Comparison of ENCODE assay signal across 8 mouse cellular contexts in genomic region chr13:114388211-114388965, GRCm38 (mm10). TPM values are rescaled to one million over a fixed set of nuclear protein-coding genes. Genes with fewer than 3 reads are reported as not detected.
DNase-seq lines count a peak whose midpoint lies in the region; ATAC-seq and TF ChIP-seq lines count a peak whose summit lies in the region.

TSS of gene Ndufs4 (minus strand) at chr13:114388258.

- no peak for TF ChIP-seq POLR2A in olfactory bulb, adult 2 months (IDR thresholded peaks at IDR 0.05; ENCODE audit: insufficient read depth, low read depth, low read length)

- 0 out of 2 replicates have a peak, but pooled peaks cover 3% of the 10 kb centered on the region for H3K27me3 ChIP-seq in erythroblast, embryonic 14.5 days (ENCODE audit: control insufficient read depth)
- no peaks in the 10 kb centered on the region for H3K27me3 ChIP-seq in limb, embryonic 12.5 days

- peak within 1 kb of the TSS; percentile 82 for H3K9ac ChIP-seq in limb, embryonic 12.5 days (replicated peaks)

- WGBS in limb, embryonic 12.5 days = 35% methylated on average over 13 of the region's 13 CpGs
- 41% methylated on average over 13 of the region's 13 CpGs for WGBS in olfactory bulb, adult 2 months

- no peaks in the 10 kb centered on the region for H3K36me3 ChIP-seq in erythroblast, embryonic 14.5 days (ENCODE audit: control insufficient read depth)
- H3K36me3 ChIP-seq in limb, embryonic 12.5 days = no peaks in the 10 kb centered on the region

- peaks cover 22% of the 10 kb centered on the region for H3K4me1 ChIP-seq in erythroblast, embryonic 14.5 days (ENCODE audit: control insufficient read depth)
- H3K4me1 ChIP-seq in limb, embryonic 12.5 days (replicated peaks) = peaks cover 8% of the 10 kb centered on the region
- 0 out of 2 replicates have a peak, but pooled peaks cover 2% of the 10 kb centered on the region for H3K4me1 ChIP-seq in olfactory bulb, adult 2 months (ENCODE audit: control insufficient read depth, insufficient read depth, low read length)

- peak; percentile 5 for DNase-seq in kidney, adult 18-20 months
- DNase-seq in kidney, adult 9 months = no peak
- DNase-seq in heart, postnatal 25 days (ENCODE audit: low spot score) = no peak
- DNase-seq in yolk sac, embryonic 10.5 days (ENCODE audit: low spot score) = no peak

- peak within 1 kb of the TSS; percentile 78 for H3K4me2 ChIP-seq in limb, embryonic 12.5 days

- peak within 1 kb of the TSS; percentile 85 for H3K27ac ChIP-seq in limb, embryonic 12.5 days
- peak within 1 kb of the TSS; percentile 93 for H3K27ac ChIP-seq in olfactory bulb, adult 2 months (ENCODE audit: insufficient read depth, low read depth, low read length)

- H3K9me3 ChIP-seq in erythroblast, embryonic 14.5 days (ENCODE audit: control insufficient read depth, low read length) = no peaks in the 10 kb centered on the region
- H3K9me3 ChIP-seq in limb, embryonic 12.5 days = no peaks in the 10 kb centered on the region

- TF ChIP-seq CTCF in olfactory bulb, adult 2 months (IDR thresholded peaks at IDR 0.05; ENCODE audit: insufficient read depth, low read depth, low read length) = no peak

- ATAC-seq in CD4-positive, CD25-positive, alpha-beta regulatory T cell, adult 4 months = peak; percentile 15
- 0 out of 2 replicates have a peak, but pooled peaks have one; percentile 18 for ATAC-seq in limb, embryonic 12.5 days (ENCODE audit: insufficient number of reproducible peaks, insufficient read depth, low FRiP score, low TSS enrichment, low read depth)

- peak within 1 kb of the TSS; percentile 96 for H3K4me3 ChIP-seq in erythroblast, embryonic 14.5 days (replicated peaks)
- peak within 1 kb of the TSS; percentile 77 for H3K4me3 ChIP-seq in limb, embryonic 12.5 days (replicated peaks)
- H3K4me3 ChIP-seq in olfactory bulb, adult 2 months (ENCODE audit: insufficient read depth, low read depth, low read length) = peak within 1 kb of the TSS; percentile 77

- intact Hi-C loops in heart, postnatal 25 days (cut with DNase I) = no loop called here

RNA-seq across cellular contexts. Expression of gene Ndufs4, which starts in this region (rescaled TPM):
- polyA plus RNA-seq in CD4-positive, CD25-positive, alpha-beta regulatory T cell, adult 4 months (2017; shearing (Covaris generic)) = 100 to 1,000 TPM; 159 to 188 TPM
- polyA plus RNA-seq in erythroblast, embryonic 14.5 days (2012) = 0.30 and 1.0 TPM in 2 replicates
- 100 to 1,000 TPM; 579 to 605 TPM for total RNA-seq in heart, postnatal 25 days (2021)
- polyA plus RNA-seq in limb, embryonic 12.5 days (2016; fragmentation: Nextera tagmentation; extraction: Ambion mirVana) = 308 and 310 TPM in 2 replicates
- polyA plus RNA-seq in olfactory bulb, adult 2 months (2012; ENCODE audit: insufficient read depth, insufficient read length, low replicate concordance, missing spikeins) = not detected in 2 replicates

Comparison
In these comparisons a context has a peak if more than half of its experiments do, and no peak if none do; other contexts are left out.
1. RNA of gene Ndufs4 (polyA plus RNA-seq): 308 to 310 TPM in limb, embryonic 12.5 days and 159 to 188 TPM in CD4-positive, CD25-positive, alpha-beta regulatory T cell, adult 4 months; 0.30 to 1.0 TPM in erythroblast, embryonic 14.5 days and not detected in olfactory bulb, adult 2 months; every median in the first group is over 10 times any median in the second.
2. Peak in every context shown above with its lines, with median percentiles within 50 percentile points of each other: H3K4me3 ChIP-seq.